Mouse (Mus musculus) thymus, adult 2 months (tissue): ENCODE measurements around the gene Ptprg.

ENCODE experiments used
- CTCF ChIP-seq: fragments of 200-500 bp; IDR thresholded peaks from 2 replicates; pipeline ENCODE4 v1.5.1; 2012; ENCODE audit warnings: mild to moderate bottlenecking, control low read depth, low read length, moderate library complexity, borderline replicate concordance; ENCODE audit not compliant: control insufficient read depth, poor library complexity, insufficient read depth; ENCODE audit errors: extremely low read depth
- POLR2A ChIP-seq: fragments of 200-500 bp; IDR thresholded peaks from 2 replicates; pipeline ENCODE4 v1.6.1; 2012; ENCODE audit warnings: mild to moderate bottlenecking, low read length, control low read depth, moderate library complexity; ENCODE audit not compliant: control insufficient read depth, poor library complexity, insufficient read depth; ENCODE audit errors: extremely low read depth

DNA sequence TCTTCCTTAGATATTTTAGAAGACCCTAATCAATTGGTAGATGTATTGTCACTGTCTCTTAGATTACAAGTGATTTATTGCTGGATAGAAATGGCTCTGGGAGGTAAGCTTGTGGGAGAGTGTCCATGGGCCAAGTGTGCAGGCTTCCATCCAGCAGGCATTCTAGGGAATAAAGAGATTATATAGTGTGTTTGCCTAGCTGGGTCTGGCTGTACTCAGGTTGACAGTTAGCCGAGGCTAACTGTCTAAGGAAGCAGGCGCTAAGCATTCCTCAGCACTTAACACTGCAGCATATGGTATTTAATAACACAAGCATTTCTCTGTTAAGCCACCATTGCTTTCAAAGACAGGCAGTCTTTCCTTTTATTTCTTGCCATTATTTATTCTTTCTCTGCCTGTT lies 39.3 kb downstream of the Ptprg start:
- TF ChIP-seq POLR2A (no peak), CTCF (no peak)
